Mouse (Mus musculus): ENCODE results near the gene Card9. TPM values are rescaled to one million over a fixed set of nuclear protein-coding genes. Genes with fewer than 3 reads are reported as not detected.
A peak's percentile ranks its signal among the peaks of the same experiment; 100 is the strongest.

Card9 gene
- polyA plus RNA-seq, 1 experiment from 2014 or later, result 1.1 TPM

DNA sequence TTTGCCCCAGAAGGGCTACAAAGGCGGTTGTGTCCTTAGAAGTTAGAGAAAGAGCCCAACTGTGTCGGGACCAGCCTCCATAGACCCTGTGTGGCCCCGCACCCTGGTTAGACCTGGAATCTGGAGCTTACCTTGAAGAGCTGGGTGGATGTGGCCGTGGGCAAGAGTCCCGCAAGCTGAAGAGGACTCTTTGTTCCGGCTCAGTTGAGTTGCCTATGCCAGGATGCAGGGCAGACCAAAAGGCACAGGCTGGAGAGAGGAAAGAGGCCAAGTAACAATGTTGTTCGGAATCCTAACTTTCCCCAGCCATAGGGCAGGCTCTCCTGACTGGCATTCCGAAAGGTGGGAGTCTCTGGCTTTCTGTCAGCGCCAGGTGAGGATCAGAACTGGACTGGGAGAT lies 41.6 kb downstream of the Card9 start:
- H3K9ac ChIP-seq (ENCODE audit: low read depth, low read length), result no peak overlapping the region
- 0 out of 2 replicates have a peak, but pooled peaks cover 15% of the 10 kb centered on the region for H3K4me1 ChIP-seq (replicated peaks; ENCODE audit: insufficient read depth, low read length)
- H3K4me2 ChIP-seq (ENCODE audit: low read length), result no peak overlapping the region
- H3K27ac ChIP-seq, result no peak overlapping the region
- ATAC-seq (replicated peaks; ENCODE audit: low FRiP score, low read depth), result no peak
- H3K9me3 ChIP-seq (replicated peaks; ENCODE audit: low read length), result no peaks in the 10 kb centered on the region
- no peak for DNase-seq (ENCODE audit: low spot score)
- peaks cover 13% of the 10 kb centered on the region for H3K36me3 ChIP-seq (ENCODE audit: insufficient read depth, low read length)
- no peak for TF ChIP-seq CTCF (IDR thresholded peaks at IDR 0.05; ENCODE audit: low read depth)
- H3K27me3 ChIP-seq (ENCODE audit: insufficient read depth, low read length), result no peaks in the 10 kb centered on the region
- H3K4me3 ChIP-seq (replicated peaks; ENCODE audit: low read depth, low read length), result no peak overlapping the region
- WGBS, result 87% methylated on average over 9 of the region's 9 CpGs

DNA sequence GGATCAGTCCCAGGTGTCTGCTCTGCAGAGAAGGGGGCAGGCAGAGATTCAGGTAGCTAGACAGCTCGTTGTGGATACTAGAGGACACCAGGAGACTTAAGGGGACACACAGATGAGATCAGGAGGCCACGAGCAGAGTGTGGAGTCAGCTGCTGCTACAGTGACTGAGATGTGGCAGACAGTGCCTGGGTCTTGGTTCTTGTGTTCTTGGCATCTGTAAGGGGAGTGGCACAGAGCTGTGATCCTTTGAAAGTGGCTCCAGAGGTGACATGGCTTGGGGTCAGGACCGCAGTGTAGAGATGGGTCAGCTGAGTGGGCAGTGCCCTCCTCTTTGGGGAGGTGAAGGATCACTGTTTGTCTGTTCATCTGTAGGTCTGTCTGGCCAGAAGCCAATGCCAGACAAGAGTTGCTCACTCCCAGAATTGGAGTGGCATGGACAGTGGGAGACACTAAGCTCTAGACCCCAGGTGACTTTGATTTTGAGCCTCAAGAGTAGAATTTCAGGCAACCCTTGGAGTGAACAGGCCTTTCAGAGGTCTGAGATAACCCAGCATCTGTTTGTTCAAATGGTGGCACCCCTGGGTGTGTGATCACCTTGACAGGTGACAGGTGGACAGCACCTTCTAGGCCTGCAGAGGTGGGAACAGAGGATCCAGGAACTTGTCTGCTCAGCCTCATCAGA lies 42.6 kb downstream of the Card9 start:
- Histone ChIP-seq H3K4me2 (ENCODE audit: low read length) (no peak overlapping the region), H3K36me3 (ENCODE audit: insufficient read depth, low read length) (peaks cover 3% of the 10 kb centered on the region), H3K4me1 (replicated peaks; ENCODE audit: insufficient read depth, low read length) (0 out of 2 replicates have a peak, but pooled peaks cover 15% of the 10 kb centered on the region), H3K4me3 (replicated peaks; ENCODE audit: low read depth, low read length) (no peak overlapping the region), H3K9me3 (replicated peaks; ENCODE audit: low read length) (no peaks in the 10 kb centered on the region), H3K27me3 (ENCODE audit: insufficient read depth, low read length) (no peaks in the 10 kb centered on the region), H3K27ac (no peak overlapping the region), H3K9ac (ENCODE audit: low read depth, low read length) (no peak overlapping the region)
- ATAC-seq (replicated peaks; ENCODE audit: low FRiP score, low read depth) (no peak), DNase-seq (ENCODE audit: low spot score) (no peak)
- no peak for TF ChIP-seq CTCF (IDR thresholded peaks at IDR 0.05; ENCODE audit: low read depth)
- WGBS, result 89% methylated on average over 3 of the region's 3 CpGs

DNA sequence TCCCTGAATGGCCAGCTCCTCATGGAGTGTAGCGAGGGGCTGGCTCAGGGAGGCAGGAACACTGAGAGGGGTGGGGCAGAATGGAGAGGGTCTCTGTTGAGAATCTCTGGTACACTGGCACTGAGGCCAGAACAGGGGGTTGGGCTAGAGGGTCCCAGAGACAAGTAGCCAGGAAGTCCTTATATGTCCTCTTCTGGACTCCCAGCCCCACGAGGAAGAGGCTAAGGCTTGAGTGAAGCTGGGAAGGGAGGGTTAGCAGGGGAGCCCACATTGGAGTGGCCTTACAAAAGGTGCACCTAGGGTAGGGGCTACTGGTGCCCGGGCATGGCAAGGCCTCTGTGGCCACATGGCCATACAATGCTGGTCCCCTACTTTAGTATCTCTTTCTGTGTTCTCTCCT lies 43.3 kb downstream of the Card9 start:
- WGBS, result 67% methylated on average over 3 of the region's 3 CpGs
- no peak for TF ChIP-seq CTCF (IDR thresholded peaks at IDR 0.05; ENCODE audit: low read depth)
- DNase-seq (ENCODE audit: low spot score) (no peak), ATAC-seq (replicated peaks; ENCODE audit: low FRiP score, low read depth) (no peak)
- Histone ChIP-seq H3K9ac (ENCODE audit: low read depth, low read length) (no peak overlapping the region), H3K36me3 (ENCODE audit: insufficient read depth, low read length) (no peaks in the 10 kb centered on the region), H3K4me3 (replicated peaks; ENCODE audit: low read depth, low read length) (no peak overlapping the region), H3K27ac (no peak overlapping the region), H3K4me1 (replicated peaks; ENCODE audit: insufficient read depth, low read length) (0 out of 2 replicates have a peak, but pooled peaks cover 15% of the 10 kb centered on the region), H3K4me2 (ENCODE audit: low read length) (peak overlapping the region; percentile 80; the same call in 1 of the 2 replicates), H3K9me3 (replicated peaks; ENCODE audit: low read length) (no peaks in the 10 kb centered on the region), H3K27me3 (ENCODE audit: insufficient read depth, low read length) (no peaks in the 10 kb centered on the region)

DNA sequence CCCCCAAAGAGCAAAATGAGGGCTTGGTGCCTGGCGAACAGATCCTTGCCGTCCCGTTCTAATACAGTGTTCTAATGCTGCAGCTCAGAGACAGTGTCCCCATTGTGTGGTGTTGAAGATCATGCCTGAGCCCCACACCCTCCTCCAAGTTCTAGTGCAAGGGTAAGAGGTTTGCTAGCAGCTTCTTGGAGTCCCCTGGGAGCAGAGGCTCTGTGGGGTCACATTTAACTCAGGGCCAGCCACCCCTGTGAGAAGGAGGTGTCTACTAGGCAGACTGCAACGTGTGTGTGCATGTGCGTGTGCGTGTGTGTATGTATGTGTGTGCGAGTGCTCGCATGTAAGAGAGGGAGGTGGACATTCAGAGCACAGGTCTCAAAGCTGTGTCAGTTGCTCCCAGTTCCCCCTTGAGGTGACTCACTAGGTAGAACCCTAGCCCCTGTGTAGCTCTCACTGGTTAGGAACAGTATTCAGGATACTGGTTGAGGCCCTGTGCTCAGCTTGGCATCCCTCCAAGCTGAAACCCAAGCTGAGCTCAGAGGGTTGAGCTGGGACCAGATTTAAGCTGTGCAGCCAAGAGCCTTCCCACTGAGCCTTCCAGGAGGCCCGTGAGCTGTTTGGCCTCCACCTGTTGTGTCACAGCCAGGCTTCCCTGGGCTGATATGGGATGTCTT lies 44.0 kb downstream of the Card9 start:
- Histone ChIP-seq H3K27ac (no peak overlapping the region), H3K9me3 (replicated peaks; ENCODE audit: low read length) (no peaks in the 10 kb centered on the region), H3K36me3 (ENCODE audit: insufficient read depth, low read length) (no peaks in the 10 kb centered on the region), H3K4me3 (replicated peaks; ENCODE audit: low read depth, low read length) (peak overlapping the region; percentile 73), H3K27me3 (ENCODE audit: insufficient read depth, low read length) (no peaks in the 10 kb centered on the region), H3K4me1 (replicated peaks; ENCODE audit: insufficient read depth, low read length) (0 out of 2 replicates have a peak, but pooled peaks cover 15% of the 10 kb centered on the region), H3K9ac (ENCODE audit: low read depth, low read length) (peak overlapping the region; percentile 79; the same call in 1 of the 2 replicates), H3K4me2 (ENCODE audit: low read length) (peak overlapping the region; percentile 80)
- ATAC-seq (replicated peaks; ENCODE audit: low FRiP score, low read depth) (no peak), DNase-seq (ENCODE audit: low spot score) (no peak)
- 50% methylated on average over 9 of the region's 9 CpGs for WGBS
- no peak for TF ChIP-seq CTCF (IDR thresholded peaks at IDR 0.05; ENCODE audit: low read depth)

DNA sequence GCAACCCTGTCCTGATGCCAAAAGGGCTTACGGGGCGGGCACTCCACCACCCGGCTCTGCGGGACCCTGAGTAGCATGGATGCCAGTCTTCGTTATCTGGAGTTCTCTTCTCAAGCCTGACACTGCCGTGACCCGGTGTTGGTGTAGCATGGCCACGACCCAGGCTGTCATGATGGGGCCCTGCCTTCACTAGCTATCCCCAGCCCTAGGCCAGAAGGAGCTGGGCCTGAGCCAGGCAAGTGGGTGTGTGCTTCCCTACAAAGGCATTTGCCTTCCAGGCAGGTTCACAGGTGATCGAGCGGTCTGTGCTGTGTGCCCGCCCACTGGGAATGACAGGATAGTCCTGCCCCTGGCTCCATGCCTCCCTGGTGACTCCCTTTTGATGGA lies 44.8 kb downstream of the Card9 start:
- Histone ChIP-seq H3K36me3 (ENCODE audit: insufficient read depth, low read length) (no peaks in the 10 kb centered on the region), H3K4me2 (ENCODE audit: low read length) (peak overlapping the region; percentile 80), H3K27me3 (ENCODE audit: insufficient read depth, low read length) (no peaks in the 10 kb centered on the region), H3K27ac (peak overlapping the region; percentile 89), H3K4me3 (replicated peaks; ENCODE audit: low read depth, low read length) (peak overlapping the region; percentile 73), H3K9ac (ENCODE audit: low read depth, low read length) (peak overlapping the region; percentile 79), H3K4me1 (replicated peaks; ENCODE audit: insufficient read depth, low read length) (0 out of 2 replicates have a peak, but pooled peaks cover 15% of the 10 kb centered on the region), H3K9me3 (replicated peaks; ENCODE audit: low read length) (no peaks in the 10 kb centered on the region)
- peak; percentile 15; the same call in 1 of the 2 replicates for ATAC-seq (replicated peaks; ENCODE audit: low FRiP score, low read depth)
- under 1% methylated on average over 11 of the region's 11 CpGs for WGBS
- peak; percentile 55 for DNase-seq (ENCODE audit: low spot score)
- no peak for TF ChIP-seq CTCF (IDR thresholded peaks at IDR 0.05; ENCODE audit: low read depth)

DNA sequence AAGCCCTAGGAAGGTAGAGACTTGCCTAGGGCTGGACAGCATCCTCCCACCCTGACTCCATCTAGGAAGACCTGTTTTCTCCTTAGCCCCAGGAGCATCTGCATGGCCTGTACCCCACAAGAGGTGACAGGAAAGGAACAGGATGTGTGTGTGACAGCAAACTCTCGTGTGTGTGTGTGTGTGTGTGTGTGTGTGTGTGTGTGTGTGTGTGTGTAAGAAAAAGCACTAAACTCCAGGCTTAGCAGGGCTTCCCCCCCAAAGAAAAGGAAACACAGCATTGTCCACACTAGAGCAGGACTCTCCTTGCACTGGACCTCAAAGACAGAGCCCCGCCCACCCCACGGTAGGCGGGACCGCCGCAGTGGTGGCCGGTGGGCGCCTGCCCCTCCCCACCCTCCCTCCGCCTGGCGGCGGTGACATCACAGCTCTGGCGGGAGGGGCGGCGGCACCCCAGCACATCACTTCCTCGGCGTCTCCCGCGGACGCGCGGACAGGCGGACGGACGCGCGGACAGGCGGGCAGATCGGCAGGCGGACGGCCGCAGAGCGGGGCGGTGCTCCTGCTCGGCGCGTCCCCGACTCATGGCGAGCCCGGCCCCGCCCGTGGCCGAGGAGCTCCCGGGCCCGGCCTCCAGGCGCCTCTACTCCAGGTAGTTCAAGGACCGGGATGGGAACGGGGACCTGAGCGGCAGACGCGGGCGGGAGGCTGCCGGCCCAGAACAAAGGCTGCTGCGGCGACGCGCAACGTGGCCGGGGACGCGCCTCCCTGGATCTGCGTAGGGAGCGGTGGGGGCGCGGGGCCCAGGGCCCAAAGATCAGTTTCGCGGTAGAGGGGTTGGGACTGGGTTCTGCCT lies 45.4 kb downstream of the Card9 start, which contains the start of gene Gpsm1:
Gpsm1 (plus strand) TSS at position 444 of the 853 bp plus-strand sequence.
- Histone ChIP-seq H3K4me3 (replicated peaks; ENCODE audit: low read depth, low read length) (peak within 1 kb of the TSS; percentile 73), H3K36me3 (ENCODE audit: insufficient read depth, low read length) (no peaks in the 10 kb centered on the region), H3K4me1 (replicated peaks; ENCODE audit: insufficient read depth, low read length) (0 out of 2 replicates have a peak, but pooled peaks cover 15% of the 10 kb centered on the region), H3K9ac (ENCODE audit: low read depth, low read length) (peak within 1 kb of the TSS; percentile 79), H3K27ac (peak within 1 kb of the TSS; percentile 89), H3K9me3 (replicated peaks; ENCODE audit: low read length) (no peaks in the 10 kb centered on the region), H3K4me2 (ENCODE audit: low read length) (peak within 1 kb of the TSS; percentile 80), H3K27me3 (ENCODE audit: insufficient read depth, low read length) (no peaks in the 10 kb centered on the region)
- DNase-seq (ENCODE audit: low spot score) (peak; percentile 92), ATAC-seq (replicated peaks; ENCODE audit: low FRiP score, low read depth) (peak; percentile 79)
- no peak for TF ChIP-seq CTCF (IDR thresholded peaks at IDR 0.05; ENCODE audit: low read depth)
- WGBS, result 0% methylated on average over 61 of the region's 66 CpGs
